In the genomic region with DNA sequence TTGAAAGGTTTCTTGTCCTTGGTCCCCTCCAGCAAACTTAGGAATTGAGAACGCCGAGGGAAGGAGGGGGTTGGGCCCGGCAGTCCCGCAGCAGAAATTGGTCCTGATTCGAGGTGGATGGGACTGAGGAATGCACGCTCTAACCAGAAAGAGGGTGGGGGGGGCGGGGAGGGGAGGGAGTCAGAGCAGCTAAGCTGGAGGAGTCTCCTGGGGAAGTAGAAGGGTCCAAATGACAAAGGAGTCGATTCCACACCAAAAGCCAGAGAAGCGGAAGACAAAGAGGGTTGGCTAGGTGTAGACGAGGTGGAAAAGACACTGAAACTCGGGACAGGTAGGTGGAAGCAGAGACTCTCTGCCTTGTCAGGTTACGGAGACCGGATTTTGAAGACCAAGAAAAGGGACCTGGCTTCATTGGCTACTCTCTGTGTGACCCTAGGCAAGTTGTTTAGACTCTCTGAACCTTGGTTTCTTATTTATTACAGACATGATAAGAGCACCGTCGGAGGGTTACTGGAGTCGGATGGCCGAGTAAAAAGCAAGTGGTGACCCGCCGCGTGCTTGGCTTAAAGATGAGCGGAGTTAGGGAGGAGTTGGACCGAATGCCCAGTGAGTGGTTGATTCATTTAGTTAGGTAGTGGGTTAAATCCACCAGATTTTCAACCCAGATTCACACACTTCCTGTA, we compare ENCODE assay signal across 8 mouse cellular contexts. TPM values are rescaled to one million over a fixed set of nuclear protein-coding genes. Genes with fewer than 3 reads are reported as not detected.
DNase-seq lines count a peak whose midpoint lies in the region; ATAC-seq and TF ChIP-seq lines count a peak whose summit lies in the region.

Gene Amotl2, plus strand, starts transcription at position 192 of the 683 bp plus-strand sequence.

- peaks cover 8% of the 10 kb centered on the region for H3K36me3 ChIP-seq in heart, adult 2 months (ENCODE audit: control insufficient read depth, insufficient read depth, low read length)
- H3K36me3 ChIP-seq in midbrain, postnatal 0 days (ENCODE audit: insufficient read depth, low read length) = peaks cover 8% of the 10 kb centered on the region

- ATAC-seq in midbrain, postnatal 0 days (ENCODE audit: low FRiP score) = no peak

- H3K9ac ChIP-seq in heart, adult 2 months (ENCODE audit: low read depth, low read length) = peak within 1 kb of the TSS; percentile 72
- peak within 1 kb of the TSS; percentile 98 for H3K9ac ChIP-seq in midbrain, postnatal 0 days (replicated peaks; ENCODE audit: low read length, poor library complexity, severe bottlenecking)

- no peaks in the 10 kb centered on the region for H3K4me1 ChIP-seq in bone marrow, adult 2 months (ENCODE audit: control insufficient read depth, insufficient read depth, low read length)
- H3K4me1 ChIP-seq in heart, adult 2 months (ENCODE audit: control insufficient read depth, insufficient read depth, low read length) = peaks cover 18% of the 10 kb centered on the region
- peaks cover 12% of the 10 kb centered on the region for H3K4me1 ChIP-seq in midbrain, postnatal 0 days (ENCODE audit: insufficient read depth, low read length)

- no peak for TF ChIP-seq CTCF in left cerebral cortex, adult 2 months (IDR thresholded peaks at IDR 0.05)
- TF ChIP-seq CTCF in bone marrow, adult 2 months (IDR thresholded peaks at IDR 0.05; ENCODE audit: control insufficient read depth, insufficient read depth, low read length) = no peak
- TF ChIP-seq CTCF in heart, adult 2 months (IDR thresholded peaks at IDR 0.05) = no peak
- no peak for TF ChIP-seq CTCF in midbrain, postnatal 0 days (IDR thresholded peaks at IDR 0.05)

- H3K9me3 ChIP-seq in midbrain, postnatal 0 days (ENCODE audit: low read length) = no peaks in the 10 kb centered on the region

- peak within 1 kb of the TSS; percentile 95 for H3K4me2 ChIP-seq in midbrain, postnatal 0 days (ENCODE audit: low read depth, low read length, poor library complexity, severe bottlenecking)

- H3K27me3 ChIP-seq in heart, adult 2 months (ENCODE audit: control insufficient read depth, insufficient read depth, low read length) = no peaks in the 10 kb centered on the region
- H3K27me3 ChIP-seq in midbrain, postnatal 0 days (ENCODE audit: insufficient read depth, low read length) = no peaks in the 10 kb centered on the region

- H3K4me3 ChIP-seq in left cerebral cortex, adult 2 months = peak within 1 kb of the TSS; percentile 75
- peak within 1 kb of the TSS; percentile 84 for H3K4me3 ChIP-seq in bone marrow, adult 2 months (replicated peaks; ENCODE audit: control insufficient read depth, low read depth, low read length)
- peak within 1 kb of the TSS; percentile 89 for H3K4me3 ChIP-seq in heart, adult 2 months
- peak within 1 kb of the TSS; percentile 93 for H3K4me3 ChIP-seq in midbrain, postnatal 0 days (ENCODE audit: low read depth, low read length)

- no peak for DNase-seq in left cerebral cortex, adult 2 months (ENCODE audit: extremely low spot score in 1 of 2, low spot score in 2 of 2)
- no peak for DNase-seq in left cerebral cortex, adult 9 months (ENCODE audit: low spot score in 2 of 2)
- no peak for DNase-seq in heart, adult 2 months
- DNase-seq in layer of hippocampus, postnatal 14 days (ENCODE audit: low spot score in 2 of 2) = no peak
- DNase-seq in midbrain, postnatal 0 days (ENCODE audit: low spot score) = no peak
- no peak for DNase-seq in ovary, postnatal 36 days (ENCODE audit: low spot score)
- no peak for DNase-seq in right cerebral cortex, postnatal 10 days (ENCODE audit: low spot score in 2 of 2)

- 20% methylated on average over 22 of the region's 22 CpGs for WGBS in bone marrow, adult 2 months
- 26% methylated on average over 22 of the region's 22 CpGs for WGBS in heart, adult 2 months
- 7% methylated on average over 22 of the region's 22 CpGs for WGBS in midbrain, postnatal 0 days

- no peak for TF ChIP-seq EP300 in heart, adult 2 months (IDR thresholded peaks at IDR 0.05; ENCODE audit: insufficient read depth, low read depth, low read length)

- intact Hi-C loops in left cerebral cortex, adult 2 months (cut with DNase I) = loop anchor here (1.0 to 2.0 kb wide), 3 partner anchors 10 to 80 kb away; no protein-coding TSS in a partner anchor
- intact Hi-C loops in heart, adult 2 months (cut with DNase I) = loop anchor here (1.0 to 10.0 kb wide), 3 partner anchors 63 to 488 kb away; partner anchors contain the start of gene Srprb

- TF ChIP-seq POLR2A in bone marrow, adult 2 months (IDR thresholded peaks at IDR 0.05; ENCODE audit: borderline replicate concordance, control insufficient read depth, low read depth, low read length) = no peak
- TF ChIP-seq POLR2A in heart, adult 2 months (IDR thresholded peaks at IDR 0.05; ENCODE audit: insufficient read depth, low read depth, low read length) = no peak

- peak within 1 kb of the TSS; percentile 97 for H3K27ac ChIP-seq in left cerebral cortex, adult 2 months
- peak within 1 kb of the TSS; percentile 84 for H3K27ac ChIP-seq in bone marrow, adult 2 months (ENCODE audit: control insufficient read depth, insufficient read depth, low read depth, low read length, poor library complexity)
- H3K27ac ChIP-seq in heart, adult 2 months = peak within 1 kb of the TSS; percentile 98
- peak within 1 kb of the TSS; percentile 98 for H3K27ac ChIP-seq in midbrain, postnatal 0 days (ENCODE audit: low read depth, low read length)

- H3K79me2 ChIP-seq in heart, adult 2 months (replicated peaks; ENCODE audit: control insufficient read depth, insufficient read depth, low read length) = peaks cover 8% of the 10 kb centered on the region

RNA-seq across cellular contexts. Expression of gene Amotl2, which starts in this region (rescaled TPM):
- 10 to 100 TPM; 21.3 to 22.4 TPM for total RNA-seq in left cerebral cortex, adult 2 months (2021)
- 2.1 and 26.3 TPM in 2 replicates for polyA plus RNA-seq in bone marrow, adult 2 months (2011; ENCODE audit: insufficient read depth, insufficient read length, low replicate concordance, missing spikeins)
- total RNA-seq in heart, adult 2 months (2021) = 10 to 100 TPM; 56.5 to 66.3 TPM
- polyA plus RNA-seq in heart, adult 2 months (2012; rRNA removed) = 25.9 and 28.3 TPM in 2 replicates
- total RNA-seq in layer of hippocampus, postnatal 14 days (2021) = 10 to 100 TPM; 23.3 to 25.3 TPM
- 125 and 129 TPM in 2 replicates for total RNA-seq in midbrain, postnatal 0 days (2014; rRNA removed)
- polyA plus RNA-seq in midbrain, postnatal 0 days (2015; fragmentation: Nextera tagmentation; extraction: Ambion mirVana) = 31.5 and 32.5 TPM in 2 replicates
